Mouse (Mus musculus) liver, embryonic 13.5 days (tissue): Measurements from ENCODE around the gene Dab2. TPM values are rescaled to one million over a fixed set of nuclear protein-coding genes. Genes with fewer than 3 reads are reported as not detected.

Experiments
- ATAC-seq: fragments of 200-750 bp; cut with Nextera tagmentation; 2 replicates; pipeline ENCODE4 v1.8.0; 2017; ENCODE audit warnings: low read depth, mild to moderate bottlenecking, moderate number of reproducible peaks, moderate library complexity
- DNase-seq: peaks from one replicate; pipeline ENCODE4 v3.0.0; 2022
- H3K27ac ChIP-seq: fragments of 300-500 bp; sonication (generic); 2 replicates; pipeline ENCODE4 v1.5.1; 2015; ENCODE audit warnings: moderate library complexity, mild to moderate bottlenecking, inconsistent platforms
- H3K27me3 ChIP-seq: fragments of 300-500 bp; sonication (generic); 2 replicates; pipeline ENCODE4 v1.6.1; 2015; ENCODE audit warnings: mild to moderate bottlenecking, inconsistent platforms
- H3K36me3 ChIP-seq: fragments of 300-500 bp; sonication (generic); 2 replicates; pipeline ENCODE4 v1.6.1; 2015; ENCODE audit warnings: mild to moderate bottlenecking, inconsistent platforms
- H3K4me1 ChIP-seq: fragments of 300-500 bp; sonication (generic); replicated peaks from 2 replicates; pipeline ENCODE4 v1.6.1; 2015; ENCODE audit warnings: inconsistent platforms
- H3K4me2 ChIP-seq: fragments of 300-500 bp; sonication (generic); 2 replicates; pipeline ENCODE4 v1.6.1; 2015; ENCODE audit warnings: inconsistent platforms, mild to moderate bottlenecking, moderate library complexity
- H3K4me3 ChIP-seq: fragments of 300-500 bp; sonication (generic); replicated peaks from 2 replicates; pipeline ENCODE4 v1.5.1; 2015; ENCODE audit warnings: mild to moderate bottlenecking, inconsistent platforms
- H3K9ac ChIP-seq: fragments of 300-500 bp; sonication (generic); 2 replicates; pipeline ENCODE4 v1.6.1; 2015; ENCODE audit warnings: mild to moderate bottlenecking, inconsistent platforms
- H3K9me3 ChIP-seq: fragments of 300-500 bp; sonication (generic); replicated peaks from 2 replicates; pipeline ENCODE4 v1.6.1; 2016; ENCODE audit warnings: inconsistent platforms
- WGBS: fragments of 180-500 bp; shearing (Covaris S2); methylation state at CpG from one replicate; pipeline ENCODE4 v1.1.7; 2015; ENCODE audit not compliant: insufficient replicate concordance; 5-methylcytosine and 5-hydroxymethylcytosine counted together
- polyA plus RNA-seq: library from polyadenylated mRNA; unstranded; fragments of >200 nt; fragmentation: Nextera tagmentation; extraction: Ambion mirVana; gene quantifications from 2 replicates; pipeline ENCODE4 v1.2.1, GENCODE M21; 2015

Gene Dab2
- polyA plus RNA-seq, 1 experiment from 2014 or later = 8.3 TPM

- H3K4me2 ChIP-seq = no peak overlapping the region
- H3K27me3 ChIP-seq = no peaks in the 10 kb centered on the region
- no peak overlapping the region for H3K9ac ChIP-seq
- H3K4me1 ChIP-seq = no peaks in the 10 kb centered on the region
- no peaks in the 10 kb centered on the region for H3K36me3 ChIP-seq
- no peaks in the 10 kb centered on the region for H3K9me3 ChIP-seq
- DNase-seq = no peak
- 68% methylated on average over 1 of the region's 1 CpGs for WGBS
- H3K4me3 ChIP-seq = no peak overlapping the region
- ATAC-seq = no peak
- H3K27ac ChIP-seq = no peak overlapping the region
Observed at GRCm38 (mm10) chr15:6468845-6469244, 169.3 kb downstream of the Dab2 start.

GRCm38 (mm10) chr15:6469384-6469783 is 169.8 kb downstream of the Dab2 start:
- 70% methylated on average over 3 of the region's 3 CpGs for WGBS
- no peak for ATAC-seq
- no peaks in the 10 kb centered on the region for H3K27me3 ChIP-seq
- no peak overlapping the region for H3K4me2 ChIP-seq
- no peak for DNase-seq
- no peak overlapping the region for H3K4me3 ChIP-seq
- H3K27ac ChIP-seq = no peak overlapping the region
- no peak overlapping the region for H3K9ac ChIP-seq
- no peaks in the 10 kb centered on the region for H3K4me1 ChIP-seq
- no peaks in the 10 kb centered on the region for H3K9me3 ChIP-seq
- H3K36me3 ChIP-seq = no peaks in the 10 kb centered on the region

- Histone ChIP-seq H3K4me3 (no peak overlapping the region), H3K4me1 (no peaks in the 10 kb centered on the region), H3K9ac (no peak overlapping the region), H3K27ac (no peak overlapping the region), H3K36me3 (no peaks in the 10 kb centered on the region), H3K27me3 (no peaks in the 10 kb centered on the region), H3K4me2 (no peak overlapping the region), H3K9me3 (no peaks in the 10 kb centered on the region)
- no peak for DNase-seq
- WGBS = 54% methylated on average over 3 of the region's 3 CpGs
- ATAC-seq = no peak
Observed at GRCm38 (mm10) chr15:6483561-6483960, 184.0 kb downstream of the Dab2 start.

Other genes starting within 250 kb of the Dab2 start
- 0.50 and 0.71 TPM in 2 replicates for gene C9, start 145.5 kb downstream of the Dab2 start, polyA plus RNA-seq
- 27.5 and 31.4 TPM in 2 replicates for gene Fyb, start 223.1 kb downstream of the Dab2 start, polyA plus RNA-seq